Mouse (Mus musculus) testis, adult 2 months (tissue): ENCODE measurements around the gene Nav1. TPM values are rescaled to one million over a fixed set of nuclear protein-coding genes. Genes with fewer than 3 reads are reported as not detected.

Experiments
- H3K27ac ChIP-seq: fragments of 200-500 bp; 2 replicates; pipeline ENCODE4 v1.5.1; 2012; ENCODE audit warnings: low read depth, low read length; ENCODE audit not compliant: control insufficient read depth, insufficient read depth
- H3K27me3 ChIP-seq: fragments of 200-500 bp; 2 replicates; pipeline ENCODE4 v1.6.1; 2012; ENCODE audit warnings: mild to moderate bottlenecking, low read length, moderate library complexity; ENCODE audit not compliant: control insufficient read depth, insufficient read depth
- H3K36me3 ChIP-seq: fragments of 200-500 bp; 2 replicates; pipeline ENCODE4 v1.6.1; 2012; ENCODE audit warnings: mild to moderate bottlenecking, low read length; ENCODE audit not compliant: control insufficient read depth, insufficient read depth
- H3K4me1 ChIP-seq: fragments of 200-500 bp; 2 replicates; pipeline ENCODE4 v1.6.1; 2012; ENCODE audit warnings: low read length; ENCODE audit not compliant: control insufficient read depth, insufficient read depth
- H3K4me3 ChIP-seq: fragments of 200-500 bp; 2 replicates; pipeline ENCODE4 v1.5.1; 2012; ENCODE audit warnings: low read depth, mild to moderate bottlenecking, low read length, moderate library complexity, mixed read lengths; ENCODE audit not compliant: control insufficient read depth
- CTCF ChIP-seq: fragments of 200-500 bp; IDR thresholded peaks from 2 replicates; pipeline ENCODE4 v1.5.1; 2012; ENCODE audit warnings: low read depth, mild to moderate bottlenecking, inconsistent platforms, low read length, moderate library complexity; ENCODE audit not compliant: control insufficient read depth, insufficient read depth, insufficient replicate concordance
- POLR2A ChIP-seq: fragments of 200-500 bp; IDR thresholded peaks from 2 replicates; pipeline ENCODE4 v1.6.1; 2012; ENCODE audit warnings: low read depth, mild to moderate bottlenecking, inconsistent platforms, low read length, moderate library complexity; ENCODE audit not compliant: control insufficient read depth
- polyA plus RNA-seq: library from polyadenylated mRNA; depleted of rRNA; stranded (reverse); fragments of >200 nt; gene quantifications from 2 replicates; pipeline ENCODE4 v1.2.3, GENCODE M21; 2012; rRNA removed

The Nav1 gene
- 2.0 and 2.2 TPM in 2 replicates for polyA plus RNA-seq

DNA sequence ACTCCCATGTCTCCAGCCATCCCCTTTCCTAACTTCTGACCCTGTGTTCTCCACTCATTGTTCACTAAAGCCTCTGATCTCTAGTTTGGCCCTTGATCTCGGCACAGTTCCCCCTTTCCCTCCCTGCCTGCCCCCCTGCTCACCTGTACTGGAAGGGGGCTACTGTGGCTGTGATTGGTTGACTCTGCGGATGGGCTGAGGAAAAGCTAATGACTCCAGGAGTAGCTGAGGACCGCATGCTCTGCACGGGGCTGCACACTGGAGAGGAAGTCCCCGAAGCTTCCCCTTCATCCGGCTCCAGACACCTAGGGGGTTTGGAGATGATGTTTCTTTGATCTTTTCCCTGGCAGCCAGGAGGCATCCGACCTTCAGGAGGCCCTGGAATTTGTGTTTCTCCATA is at the start of gene Nav1:
Gene Nav1 (minus strand): TSS at position 277 of the 400 bp plus-strand sequence.
- Histone ChIP-seq H3K4me1 (no peaks in the 10 kb centered on the region), H3K4me3 (no peak within 1 kb of the TSS), H3K36me3 (no peaks in the 10 kb centered on the region), H3K27me3 (no peaks in the 10 kb centered on the region), H3K27ac (no peak within 1 kb of the TSS)
- TF ChIP-seq CTCF (no peak), POLR2A (no peak)

DNA sequence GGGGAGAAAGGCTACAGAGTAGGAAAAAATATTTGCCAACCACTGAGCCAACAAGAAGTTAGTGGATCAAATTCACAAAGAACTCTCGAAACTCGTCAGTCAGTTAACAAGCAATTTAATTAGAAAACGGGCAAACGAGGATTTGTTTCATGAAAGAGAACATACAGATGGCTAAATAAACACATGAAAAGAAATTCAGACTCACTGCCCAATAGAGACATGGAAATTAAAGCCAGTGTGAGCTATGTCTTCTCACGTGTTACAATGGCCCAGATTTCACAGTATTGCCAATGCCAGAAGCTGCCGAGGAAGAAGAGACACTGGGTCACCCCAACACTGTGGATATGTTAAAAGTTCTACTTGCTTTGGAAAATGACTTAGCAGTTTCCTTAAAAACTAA is 46.8 kb upstream of the Nav1 start:
- no peak overlapping the region for H3K4me3 ChIP-seq
- H3K36me3 ChIP-seq = no peaks in the 10 kb centered on the region
- TF ChIP-seq POLR2A (no peak), CTCF (no peak)
- H3K27me3 ChIP-seq = no peaks in the 10 kb centered on the region
- no peak overlapping the region for H3K27ac ChIP-seq
- no peaks in the 10 kb centered on the region for H3K4me1 ChIP-seq

DNA sequence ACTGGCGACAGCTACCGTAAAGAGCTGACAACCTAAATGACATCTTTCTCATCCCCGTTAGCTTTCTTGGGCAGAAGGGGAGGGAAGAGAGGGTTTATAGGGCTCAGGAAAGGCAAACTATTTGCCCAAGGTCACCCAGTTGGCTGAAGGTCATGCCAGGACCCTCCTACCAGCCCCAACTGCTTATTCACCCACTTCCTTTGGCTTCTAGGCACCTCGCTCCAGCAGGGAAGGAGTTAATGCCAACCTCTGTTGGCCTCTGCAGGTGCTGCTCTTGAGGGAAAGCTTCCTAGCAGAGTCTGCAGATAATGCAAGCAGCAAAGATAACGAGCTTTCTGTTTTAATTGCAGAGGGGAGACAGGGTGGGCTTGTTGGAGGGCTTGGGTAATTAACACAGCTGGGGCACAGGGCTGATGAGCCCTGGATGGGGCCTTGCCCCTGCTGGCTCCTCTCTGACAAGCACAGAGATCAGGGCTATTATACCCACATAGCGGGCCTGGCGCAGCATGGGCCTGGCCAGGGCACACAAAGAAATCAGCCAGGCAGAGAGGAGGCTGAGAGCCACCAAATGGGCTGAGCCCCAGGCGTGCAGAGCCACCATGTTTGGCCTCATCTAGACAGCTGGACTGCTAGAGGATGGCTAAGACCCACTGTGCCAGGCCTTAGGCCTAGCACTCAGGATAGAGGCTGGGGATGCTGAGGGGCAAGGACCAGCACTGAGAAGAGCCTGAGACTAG is 38.5 kb upstream of the Nav1 start:
- H3K36me3 ChIP-seq = no peaks in the 10 kb centered on the region
- TF ChIP-seq CTCF (no peak), POLR2A (no peak)
- H3K4me1 ChIP-seq = peaks cover 2% of the 10 kb centered on the region; the same call in 1 of the 2 replicates
- H3K27me3 ChIP-seq = no peaks in the 10 kb centered on the region
- H3K4me3 ChIP-seq = no peak overlapping the region
- H3K27ac ChIP-seq = no peak overlapping the region

DNA sequence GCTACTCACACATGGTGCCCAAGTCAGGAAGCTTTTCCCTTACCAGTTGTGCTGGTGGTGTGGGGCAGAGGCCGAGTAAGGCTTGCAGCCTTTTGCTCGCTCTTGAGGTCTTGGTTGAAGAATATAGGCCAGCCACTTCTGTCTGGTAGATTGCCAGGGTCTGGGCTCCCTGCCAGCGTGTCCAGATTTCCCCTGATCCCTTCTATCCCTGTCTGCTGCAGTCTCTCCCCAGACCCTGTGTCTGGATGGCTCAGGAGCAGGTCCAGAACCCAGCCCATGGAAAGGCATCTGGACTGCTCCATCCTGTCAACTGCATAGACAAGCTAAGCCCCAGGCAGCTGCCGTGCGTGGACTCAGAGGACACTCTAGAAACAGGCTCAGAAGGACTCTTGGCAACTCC is 37.0 kb upstream of the Nav1 start:
- H3K36me3 ChIP-seq = no peaks in the 10 kb centered on the region
- no peak overlapping the region for H3K4me3 ChIP-seq
- H3K4me1 ChIP-seq = peaks cover 2% of the 10 kb centered on the region; the same call in 1 of the 2 replicates
- H3K27me3 ChIP-seq = no peaks in the 10 kb centered on the region
- TF ChIP-seq POLR2A = no peak
- TF ChIP-seq CTCF = no peak
- no peak overlapping the region for H3K27ac ChIP-seq

DNA sequence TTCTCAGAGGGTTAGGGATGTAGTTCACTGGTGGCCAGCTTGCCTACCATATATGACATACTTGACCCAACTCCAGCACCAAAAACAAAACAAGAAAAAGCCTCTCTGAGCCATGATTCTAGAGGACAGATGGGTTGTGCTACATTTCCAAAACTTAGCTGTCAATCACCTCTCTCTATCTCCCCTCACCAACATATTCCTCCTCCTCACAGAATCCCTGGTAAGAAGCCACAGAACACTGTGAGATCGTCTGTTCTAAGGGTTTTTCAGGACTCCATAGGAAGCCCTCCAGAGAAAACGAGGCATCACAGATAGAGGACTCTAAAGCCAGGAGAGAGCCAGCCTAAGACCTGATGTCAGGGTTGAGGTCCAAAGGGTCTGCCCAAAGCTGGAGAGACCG is 36.6 kb upstream of the Nav1 start:
- TF ChIP-seq POLR2A (no peak), CTCF (no peak)
- Histone ChIP-seq H3K27me3 (no peaks in the 10 kb centered on the region), H3K4me3 (no peak overlapping the region), H3K36me3 (no peaks in the 10 kb centered on the region), H3K4me1 (peaks cover 2% of the 10 kb centered on the region; the same call in 1 of the 2 replicates), H3K27ac (no peak overlapping the region)

DNA sequence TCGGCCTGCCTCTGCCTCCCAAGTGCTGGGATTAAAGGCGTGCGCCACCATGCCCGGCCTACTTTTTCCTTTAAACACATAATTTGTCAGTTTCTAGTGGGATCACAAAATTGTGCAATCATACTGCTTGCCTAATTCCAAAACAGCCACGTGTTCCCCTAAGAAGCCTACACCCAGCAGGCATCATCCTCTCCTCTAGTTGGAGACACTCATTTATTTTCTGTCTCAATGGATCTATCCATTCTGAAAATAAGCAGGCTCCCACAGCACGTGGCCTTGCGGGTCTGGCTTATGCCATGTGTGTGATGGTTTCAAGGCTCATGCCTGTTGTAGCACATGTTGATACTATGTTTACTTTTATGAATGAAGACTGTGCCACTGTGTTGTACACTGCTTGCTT is 32.8 kb upstream of the Nav1 start:
- no peak for TF ChIP-seq CTCF
- TF ChIP-seq POLR2A = no peak
- no peaks in the 10 kb centered on the region for H3K27me3 ChIP-seq
- peaks cover 2% of the 10 kb centered on the region; the same call in 1 of the 2 replicates for H3K4me1 ChIP-seq
- no peaks in the 10 kb centered on the region for H3K36me3 ChIP-seq
- H3K27ac ChIP-seq = no peak overlapping the region
- H3K4me3 ChIP-seq = no peak overlapping the region

DNA sequence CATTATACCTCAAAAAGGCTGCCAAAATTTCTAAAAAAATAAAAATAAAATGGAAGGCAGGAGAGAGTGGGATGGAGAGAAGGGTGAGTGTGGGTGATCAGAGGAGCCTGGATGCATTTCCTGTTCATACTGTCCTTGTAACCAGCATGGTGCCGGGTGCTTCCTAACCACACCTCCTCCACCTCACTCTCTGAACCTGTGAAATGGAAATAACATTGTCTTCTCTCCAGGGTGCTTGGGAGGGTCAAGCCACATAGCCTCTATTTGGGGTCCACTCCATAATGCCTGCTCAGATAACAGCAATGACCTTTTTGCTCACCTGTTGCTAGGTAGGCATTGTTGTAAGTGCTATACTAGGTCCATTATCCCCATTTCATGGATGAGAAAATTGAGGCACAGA is 32.0 kb upstream of the Nav1 start:
- Histone ChIP-seq H3K27ac (no peak overlapping the region), H3K4me3 (no peak overlapping the region), H3K36me3 (no peaks in the 10 kb centered on the region), H3K27me3 (no peaks in the 10 kb centered on the region), H3K4me1 (peaks cover 2% of the 10 kb centered on the region; the same call in 1 of the 2 replicates)
- TF ChIP-seq POLR2A (no peak), CTCF (no peak)

DNA sequence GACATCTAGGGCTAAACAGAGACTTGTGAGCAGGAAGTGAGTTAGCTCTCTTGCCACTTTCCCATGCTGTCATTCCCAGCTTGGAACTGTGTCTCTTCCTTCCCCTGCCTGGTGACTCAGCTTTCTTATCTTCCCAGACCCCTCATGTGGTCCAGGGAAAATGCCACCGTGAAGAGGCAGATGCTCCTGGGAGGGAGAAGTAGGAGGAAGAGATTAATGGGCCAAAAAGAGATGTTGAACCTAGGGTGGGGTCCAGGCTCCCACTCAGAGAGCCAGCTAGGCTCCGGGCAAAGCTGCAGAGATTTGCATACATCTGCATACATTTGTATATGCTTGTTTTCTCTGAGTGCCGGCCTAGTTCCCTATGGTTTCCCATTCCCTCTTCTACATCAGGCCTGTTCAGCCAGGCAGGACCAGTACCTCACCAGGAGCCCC is 30.5 kb upstream of the Nav1 start:
- TF ChIP-seq POLR2A = no peak
- no peak for TF ChIP-seq CTCF

More for the DNA sequence above, 30.5 kb upstream of the Nav1 start:
- no peak overlapping the region for H3K4me3 ChIP-seq
- no peaks in the 10 kb centered on the region for H3K27me3 ChIP-seq
- H3K36me3 ChIP-seq = no peaks in the 10 kb centered on the region
- H3K4me1 ChIP-seq = no peaks in the 10 kb centered on the region
- no peak overlapping the region for H3K27ac ChIP-seq
